Mouse (Mus musculus) B cell, adult 2 months (primary cell): ENCODE measurements around the gene Lama1.
"Not testable (repeated sequence)": the region's sequence is repeated elsewhere in the genome, so short reads cannot be mapped to it uniquely, and the experiment has no call there.

Experiments used
- DNase-seq, 2 experiments: peaks; one replicate each; pipeline ENCODE4 v3.0.0; 2022

Lama1 gene

DNA sequence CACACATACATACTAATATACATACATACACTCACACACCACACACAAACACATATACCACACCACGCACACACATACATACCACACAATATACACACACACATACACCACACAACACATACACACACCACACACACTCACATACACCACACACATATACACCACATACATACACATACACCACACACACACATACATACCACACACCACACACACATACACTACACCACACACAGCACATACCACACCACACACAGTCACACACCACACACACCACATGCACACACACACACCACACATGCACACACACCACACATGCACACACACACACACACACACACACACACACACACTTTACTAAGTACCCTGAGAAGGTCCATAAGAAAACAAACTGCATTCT lies 25.5 kb downstream of the Lama1 start:
- no peak for DNase-seq

DNA sequence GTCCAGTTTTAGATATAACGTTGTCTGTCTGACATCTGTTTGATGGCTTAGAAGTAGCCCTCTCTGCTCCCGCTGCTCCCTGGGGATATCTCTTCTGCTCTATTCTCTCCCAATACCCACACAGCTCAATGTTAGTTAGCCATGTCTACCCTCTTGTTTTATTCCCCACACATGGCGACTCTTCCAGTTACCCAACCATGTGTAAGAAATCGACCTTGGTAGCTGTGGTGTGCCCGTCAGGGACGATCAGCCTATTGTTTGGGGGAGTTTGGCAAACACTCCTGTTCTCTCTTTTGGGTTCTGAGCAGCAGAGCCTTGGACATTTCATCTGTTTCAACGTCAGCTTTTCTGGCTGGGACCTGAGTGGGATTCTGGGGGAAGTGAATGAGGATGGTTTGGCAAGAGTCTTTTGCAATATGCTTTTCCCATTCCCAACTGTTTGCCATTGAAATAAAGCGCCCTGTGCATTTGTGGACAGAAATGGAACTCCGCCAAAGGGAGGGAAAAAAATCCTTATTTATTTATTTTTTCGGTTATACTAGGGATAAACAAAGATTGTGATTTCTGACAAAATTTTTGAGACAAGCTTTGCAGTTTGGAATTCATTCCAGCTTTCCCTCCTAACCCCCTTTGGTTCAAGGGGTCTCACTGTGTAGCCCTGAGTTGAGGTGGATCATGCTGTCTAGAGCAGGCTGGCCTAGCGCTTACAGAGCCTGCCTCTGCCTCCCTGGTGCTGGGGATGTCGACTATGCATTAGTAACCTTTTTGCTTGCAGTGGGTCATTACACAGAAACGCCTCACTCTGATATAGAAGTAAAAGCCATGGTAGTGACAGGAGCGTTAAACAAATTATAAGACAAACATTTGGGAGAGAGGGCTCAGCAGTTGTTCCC lies 26.4 kb downstream of the Lama1 start:
- DNase-seq, result no peak

DNA sequence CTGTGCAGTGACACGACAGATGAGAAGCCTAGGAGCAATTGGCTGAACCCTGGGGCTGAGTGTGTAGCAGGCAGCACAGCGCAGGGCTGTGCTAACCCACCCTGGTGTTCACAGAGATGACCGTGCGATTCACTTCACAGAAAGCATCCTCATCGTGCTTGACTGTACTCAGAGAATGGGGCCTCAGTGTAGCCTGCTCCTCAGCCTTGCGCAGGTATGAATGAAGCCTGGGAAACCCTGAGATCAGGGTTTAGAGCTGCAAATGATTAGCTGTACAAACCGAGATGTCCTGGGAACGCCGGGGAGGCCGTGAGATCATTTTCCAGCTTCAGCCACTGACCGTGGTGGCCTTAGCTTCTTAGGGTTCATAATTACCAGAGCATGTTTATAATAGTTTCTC lies 29.5 kb downstream of the Lama1 start:
- DNase-seq, result no peak

DNA sequence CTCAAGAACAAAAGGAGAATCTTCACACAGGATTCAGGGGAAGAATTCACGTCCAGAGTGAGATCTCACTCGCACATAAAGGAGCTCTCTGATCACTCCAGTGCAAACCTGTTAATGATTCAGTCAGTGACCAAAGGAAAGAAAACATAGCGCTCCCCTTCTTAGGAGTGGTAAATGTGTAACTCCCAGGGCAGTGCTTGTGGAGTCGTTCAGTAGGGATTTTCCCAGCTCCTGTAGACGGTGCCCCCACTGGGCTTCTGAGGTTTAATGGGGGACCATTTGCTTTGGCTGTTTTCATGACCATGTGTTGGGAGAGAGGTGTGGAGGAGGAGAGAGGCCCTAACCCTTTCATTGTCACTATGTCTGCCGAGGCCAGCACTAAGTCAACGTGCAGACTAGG lies 31.7 kb downstream of the Lama1 start:
- DNase-seq, result no peak

DNA sequence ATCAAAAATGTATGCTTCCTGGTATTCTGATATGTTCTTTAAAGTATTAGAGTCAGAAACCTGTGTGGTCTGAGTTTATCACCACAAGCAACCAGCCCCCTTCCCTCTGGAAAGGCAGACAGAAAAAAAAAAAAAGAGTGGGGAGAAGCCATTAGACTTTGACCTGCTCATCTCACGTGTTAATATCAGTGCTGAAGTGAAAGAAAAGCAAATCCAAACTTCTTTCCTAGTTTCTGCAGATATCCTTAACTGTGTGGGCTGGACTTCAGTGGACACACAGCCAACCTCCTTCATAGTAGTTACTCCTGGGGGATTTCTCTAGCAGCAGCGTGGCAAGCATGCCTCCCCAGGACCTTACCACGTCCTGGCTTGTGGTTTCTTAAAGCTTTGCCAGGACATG lies 34.0 kb downstream of the Lama1 start:
- DNase-seq, result no peak

DNA sequence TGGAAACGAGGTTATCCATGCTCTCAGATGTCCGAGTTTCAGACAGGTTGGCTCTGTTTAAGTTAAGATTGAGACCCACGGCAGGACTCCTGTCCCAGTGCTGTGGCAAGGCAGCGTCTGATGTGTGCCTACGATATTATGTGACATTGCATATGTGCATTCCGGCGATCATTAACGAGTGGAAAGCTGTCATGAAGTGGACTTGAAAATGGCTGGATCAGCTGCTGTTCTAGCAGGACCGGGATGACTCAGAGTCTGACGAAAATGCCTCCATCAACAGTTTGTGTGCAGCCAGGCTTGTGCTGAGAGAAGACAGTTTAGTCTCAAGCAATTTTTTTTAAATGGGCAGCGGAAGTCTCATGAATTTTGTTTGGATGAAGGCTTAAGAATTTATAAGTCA lies 34.9 kb downstream of the Lama1 start:
- no peak for DNase-seq

DNA sequence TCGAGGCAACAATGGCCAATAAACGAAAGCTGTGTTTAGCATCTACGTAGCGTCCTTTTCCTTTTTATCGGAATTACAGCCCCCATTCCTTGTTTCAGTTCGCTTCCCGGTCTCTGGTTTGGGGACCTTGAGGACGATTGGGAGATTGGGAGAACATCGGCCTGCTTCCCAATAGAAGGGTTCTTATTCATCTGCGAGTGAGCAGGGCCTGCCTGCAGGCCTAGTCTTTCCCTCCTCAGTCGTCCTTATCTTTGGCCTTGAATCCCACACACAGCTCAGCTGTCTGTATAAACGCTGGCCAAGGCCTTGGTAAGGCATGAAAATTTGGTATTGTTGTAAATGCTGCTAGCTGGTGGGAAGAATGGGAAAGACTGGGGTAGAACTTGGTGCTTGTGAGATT lies 36.5 kb downstream of the Lama1 start:
- DNase-seq, result no peak

DNA sequence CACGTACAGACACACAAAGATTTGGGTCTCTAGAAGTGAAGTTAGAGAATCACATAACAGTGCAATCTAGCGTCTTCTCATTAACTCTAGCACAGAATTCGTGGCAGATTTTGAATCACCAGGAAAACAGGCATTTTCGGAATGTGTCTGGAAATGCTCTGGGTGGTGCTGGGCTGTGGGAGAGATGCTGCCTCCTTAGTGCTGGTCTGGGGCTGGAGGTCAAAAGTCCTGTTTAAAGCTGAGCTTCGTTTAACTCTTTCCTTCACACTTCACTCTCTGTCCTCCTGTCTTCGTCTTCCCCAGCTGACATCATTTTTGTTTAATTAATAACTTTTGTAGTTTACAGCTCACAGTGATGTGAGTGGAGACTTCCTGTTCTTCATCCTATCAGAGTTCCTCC lies 38.7 kb downstream of the Lama1 start:
- DNase-seq, result no peak

DNA sequence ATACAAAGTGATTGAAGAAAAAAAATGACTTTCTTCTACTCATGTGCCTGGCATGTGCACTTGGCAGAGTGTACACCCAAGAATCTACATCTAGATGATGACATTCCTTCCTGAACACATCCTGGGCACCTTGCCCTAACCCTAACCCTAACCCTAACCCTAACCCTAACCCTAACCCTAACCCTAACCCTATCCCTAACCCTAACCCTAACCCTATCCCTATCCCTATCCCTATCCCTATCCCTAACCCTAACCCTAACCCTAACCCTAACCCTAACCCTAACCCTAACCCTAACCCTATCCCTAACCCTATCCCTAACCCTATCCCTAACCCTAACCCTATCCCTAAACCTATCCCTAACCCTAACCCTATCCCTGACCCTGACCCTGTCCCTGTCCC lies 44.2 kb downstream of the Lama1 start:
- peak in 1 of 2 experiments; percentile 2 for DNase-seq

DNA sequence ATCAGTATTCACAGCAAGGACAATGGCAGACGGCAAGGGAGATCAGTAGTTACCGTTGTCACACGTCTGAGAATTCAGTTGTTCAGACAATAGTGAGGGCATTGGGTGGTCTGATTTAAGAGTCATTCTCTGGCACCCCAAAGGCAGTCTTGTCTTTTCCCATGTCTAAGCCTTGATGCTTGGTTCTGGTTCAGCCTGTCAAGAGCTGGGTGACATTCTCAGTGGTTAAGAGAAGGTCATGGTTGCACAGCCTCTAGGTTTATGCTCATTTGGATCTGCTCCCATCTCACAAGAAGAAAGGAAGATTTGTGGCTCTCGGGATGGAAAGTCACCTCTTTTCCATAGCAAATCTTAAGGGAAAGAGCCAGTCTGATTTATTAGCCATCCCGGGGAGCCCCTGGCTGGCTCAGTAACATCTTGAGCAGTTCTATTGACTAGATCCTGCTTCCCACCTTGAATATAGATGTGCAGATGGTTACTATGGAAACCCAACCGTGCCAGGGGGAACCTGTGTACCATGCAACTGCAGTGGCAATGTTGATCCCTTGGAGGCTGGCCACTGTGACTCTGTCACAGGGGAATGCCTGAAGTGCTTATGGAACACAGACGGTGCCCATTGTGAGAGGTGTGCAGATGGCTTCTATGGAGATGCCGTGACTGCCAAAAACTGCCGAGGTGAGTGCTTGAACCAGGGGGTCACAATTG lies 67.3 kb downstream of the Lama1 start:
- DNase-seq, result no peak

DNA sequence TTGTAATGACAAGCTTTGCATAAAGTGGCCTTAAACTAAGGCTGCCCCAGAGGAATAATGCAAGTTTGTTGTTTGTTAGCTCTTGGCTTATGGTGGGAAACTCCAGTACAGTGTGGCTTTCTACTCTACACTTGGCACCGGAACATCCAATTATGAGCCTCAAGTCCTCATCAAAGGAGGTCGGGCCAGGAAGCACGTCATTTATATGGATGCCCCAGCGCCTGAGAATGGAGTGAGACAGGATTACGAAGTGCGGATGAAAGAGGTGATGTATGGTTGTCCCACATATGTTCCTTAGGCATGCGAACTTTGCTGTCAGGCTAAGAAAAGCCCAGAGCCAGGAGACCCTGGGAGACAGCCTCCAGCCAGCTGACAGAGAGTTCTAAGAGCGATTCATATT lies 76.5 kb downstream of the Lama1 start:
- DNase-seq, result no peak

DNA sequence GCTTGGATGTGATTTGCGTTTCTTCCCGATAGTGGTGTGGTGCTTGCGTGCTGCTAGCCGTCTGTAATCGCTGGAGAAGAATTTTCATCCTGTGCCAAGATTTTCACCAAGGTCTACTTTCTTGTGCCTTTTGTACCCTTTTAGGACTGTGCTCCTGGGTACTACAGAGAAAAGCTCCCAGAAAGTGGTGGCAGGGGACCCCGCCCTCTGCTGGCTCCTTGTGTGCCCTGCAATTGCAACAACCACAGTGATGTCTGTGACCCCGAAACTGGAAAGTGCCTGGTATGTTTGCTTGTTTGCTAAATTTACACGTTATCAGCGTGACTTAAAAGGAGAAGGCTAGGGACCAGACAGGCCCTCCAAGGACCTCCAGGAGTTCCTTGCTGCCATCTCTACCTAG lies 79.7 kb downstream of the Lama1 start:
- DNase-seq, result no peak

DNA sequence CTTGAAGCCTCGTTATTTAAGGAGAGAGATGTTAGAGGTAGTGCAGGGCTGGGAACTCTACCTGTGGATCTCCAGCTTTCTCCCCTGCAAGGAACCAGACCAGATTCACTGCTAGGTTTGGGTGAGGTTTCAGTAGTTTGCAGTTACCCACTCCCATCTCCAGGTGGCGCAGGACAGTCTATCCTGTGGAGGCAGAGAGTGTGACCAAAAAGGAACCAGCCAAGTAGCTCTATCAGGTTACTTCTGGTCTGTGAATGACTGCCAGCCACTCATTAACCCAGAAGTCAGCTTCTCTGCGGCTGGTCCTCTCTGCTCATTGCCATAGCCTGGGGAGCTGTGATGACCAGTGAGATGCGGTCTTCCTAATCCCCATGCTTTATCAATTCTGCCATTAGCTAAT lies 82.8 kb downstream of the Lama1 start:
- DNase-seq, result no peak

DNA sequence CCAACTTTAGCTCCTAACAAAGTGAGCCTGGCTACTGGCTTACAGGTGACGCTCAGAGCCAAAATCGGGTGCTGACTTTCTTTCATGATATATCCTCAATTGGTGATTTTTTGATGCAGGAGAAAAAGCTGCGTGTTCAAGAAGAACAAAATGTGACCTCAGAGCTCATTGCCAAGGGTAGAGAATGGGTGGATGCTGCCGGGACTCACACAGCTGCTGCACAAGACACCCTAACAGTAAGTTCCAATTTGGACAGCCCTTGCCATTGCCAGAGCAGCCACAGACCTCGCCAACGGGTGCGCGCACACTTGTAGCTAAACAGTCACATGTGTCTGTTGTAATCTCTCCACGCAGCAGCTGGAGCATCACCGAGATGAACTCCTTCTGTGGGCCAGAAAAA lies 94.0 kb downstream of the Lama1 start:
- DNase-seq, result no peak

DNA sequence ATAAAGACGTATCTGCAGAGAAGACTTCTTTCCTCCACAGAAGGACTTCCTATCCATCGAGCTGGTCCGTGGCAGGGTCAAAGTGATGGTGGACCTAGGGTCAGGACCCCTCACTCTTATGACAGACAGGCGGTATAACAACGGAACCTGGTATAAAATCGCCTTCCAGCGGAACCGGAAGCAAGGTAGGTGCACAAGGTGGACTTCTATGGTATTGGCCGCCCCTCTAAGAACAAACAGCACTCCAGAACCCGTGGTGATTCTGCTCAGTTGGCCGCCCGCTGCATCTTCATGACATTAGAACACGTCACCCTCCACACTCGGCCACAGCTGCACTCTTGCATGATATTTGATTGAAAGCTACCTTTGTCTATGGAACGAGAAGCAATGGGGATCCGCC lies 112.1 kb downstream of the Lama1 start:
- no peak for DNase-seq

DNA sequence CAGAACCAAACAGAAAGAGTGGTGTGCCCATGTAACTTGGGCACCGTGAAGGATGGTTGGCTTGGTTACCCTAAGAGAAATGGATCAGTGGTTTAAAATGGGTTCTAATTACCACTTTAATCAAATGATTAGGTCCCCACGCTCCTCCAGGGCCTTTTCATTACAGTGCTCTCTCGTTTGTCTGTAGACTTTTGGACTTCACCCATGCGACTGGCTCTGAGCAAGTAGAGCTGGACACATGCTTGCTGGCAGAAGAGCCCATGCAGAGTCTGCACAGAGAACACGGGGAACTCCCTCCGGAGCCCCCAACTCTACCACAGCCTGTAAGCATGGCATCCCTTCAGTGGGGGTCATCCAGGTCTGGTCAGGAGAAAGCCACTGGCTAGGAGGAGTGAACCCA lies 116.6 kb downstream of the Lama1 start:
- no peak for DNase-seq

DNA sequence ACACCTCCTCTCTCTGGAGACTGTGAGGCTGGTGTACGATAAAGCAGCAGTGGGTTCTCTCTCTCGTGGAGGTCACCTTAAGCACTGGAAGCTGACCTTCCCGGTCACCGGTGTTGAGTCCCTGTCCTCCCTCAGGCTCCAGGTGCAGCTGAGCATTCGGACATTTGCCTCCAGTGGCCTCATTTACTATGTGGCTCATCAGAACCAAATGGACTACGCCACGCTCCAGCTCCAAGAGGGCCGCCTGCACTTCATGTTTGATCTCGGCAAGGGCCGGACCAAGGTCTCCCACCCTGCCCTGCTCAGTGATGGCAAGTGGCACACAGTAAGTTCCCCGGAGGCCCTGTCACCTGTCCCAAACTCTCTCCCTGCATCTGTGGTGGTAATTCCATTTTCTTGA lies 118.7 kb downstream of the Lama1 start:
- DNase-seq, result no peak

DNA sequence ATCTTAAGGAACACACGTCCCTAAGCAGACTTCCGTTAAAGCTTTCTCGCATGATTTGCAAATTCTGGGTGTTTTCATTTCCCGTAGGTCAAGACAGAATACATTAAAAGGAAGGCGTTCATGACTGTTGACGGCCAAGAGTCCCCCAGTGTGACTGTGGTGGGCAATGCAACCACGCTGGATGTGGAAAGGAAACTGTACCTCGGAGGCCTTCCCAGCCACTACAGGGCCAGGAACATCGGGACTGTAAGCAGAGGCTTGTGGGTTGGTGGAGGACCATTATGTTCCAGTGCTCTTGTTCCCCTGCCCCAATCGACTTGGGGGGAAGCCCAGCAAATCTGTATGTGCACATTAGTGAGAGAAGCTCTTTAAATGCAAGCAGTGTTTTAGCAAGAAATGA lies 119.9 kb downstream of the Lama1 start:
- DNase-seq, result no peak

DNA sequence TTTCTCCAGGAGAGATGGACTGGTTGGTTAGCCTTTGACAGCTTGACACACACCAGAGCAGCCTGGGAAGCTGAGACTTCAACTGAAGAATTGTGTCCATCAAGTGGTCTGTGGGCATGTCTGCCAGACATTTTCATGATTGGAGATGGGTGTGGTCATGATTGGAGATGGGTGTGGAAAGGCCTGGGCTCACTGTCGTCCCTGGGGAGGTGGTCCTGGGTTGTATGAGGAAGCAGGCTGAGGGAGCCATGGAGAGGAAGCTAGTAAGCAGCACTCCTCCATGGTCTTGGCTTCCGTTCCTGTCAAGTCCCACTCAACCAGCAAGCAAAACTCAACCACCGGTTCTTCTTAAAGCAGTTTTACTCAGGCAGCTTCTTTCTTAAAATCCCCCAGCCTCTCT lies 130.4 kb downstream of the Lama1 start:
- no peak for DNase-seq

DNA sequence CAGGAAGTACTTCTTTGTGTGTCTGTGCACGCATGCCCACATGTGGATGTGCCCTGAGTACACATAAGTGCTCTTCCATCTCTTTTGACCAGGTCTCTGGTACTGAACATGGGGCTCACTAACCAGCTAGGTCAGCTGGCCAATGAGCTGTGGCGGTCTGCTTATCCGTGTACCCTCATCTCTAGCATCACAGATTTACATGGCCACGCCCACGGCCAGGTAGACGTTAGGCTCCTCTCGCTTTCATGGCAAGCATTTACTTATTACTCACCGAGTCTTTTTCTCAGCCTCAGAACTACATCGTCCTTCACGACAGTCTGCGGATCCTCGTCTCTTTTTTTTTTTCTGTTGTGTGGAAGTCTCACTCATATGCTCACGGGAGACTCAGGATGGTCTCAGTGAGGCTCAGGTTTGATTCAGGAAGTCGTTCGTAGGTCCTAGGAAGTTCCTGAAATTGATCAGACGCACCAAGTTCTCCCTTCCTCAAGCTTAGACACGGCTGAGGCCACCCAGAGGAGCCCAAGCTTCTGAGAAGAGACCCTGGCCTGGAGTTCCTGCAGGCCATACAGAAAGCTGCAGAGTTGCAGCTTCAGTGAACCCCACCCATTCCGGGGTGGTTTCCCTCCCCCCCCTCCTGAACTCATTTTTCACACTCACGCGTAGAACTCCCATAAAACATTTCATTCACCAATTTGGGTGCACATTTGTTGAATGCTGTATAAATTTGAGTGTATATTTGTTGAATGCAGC lies 139.3 kb downstream of the Lama1 start:
- DNase-seq, result no peak

DNA sequence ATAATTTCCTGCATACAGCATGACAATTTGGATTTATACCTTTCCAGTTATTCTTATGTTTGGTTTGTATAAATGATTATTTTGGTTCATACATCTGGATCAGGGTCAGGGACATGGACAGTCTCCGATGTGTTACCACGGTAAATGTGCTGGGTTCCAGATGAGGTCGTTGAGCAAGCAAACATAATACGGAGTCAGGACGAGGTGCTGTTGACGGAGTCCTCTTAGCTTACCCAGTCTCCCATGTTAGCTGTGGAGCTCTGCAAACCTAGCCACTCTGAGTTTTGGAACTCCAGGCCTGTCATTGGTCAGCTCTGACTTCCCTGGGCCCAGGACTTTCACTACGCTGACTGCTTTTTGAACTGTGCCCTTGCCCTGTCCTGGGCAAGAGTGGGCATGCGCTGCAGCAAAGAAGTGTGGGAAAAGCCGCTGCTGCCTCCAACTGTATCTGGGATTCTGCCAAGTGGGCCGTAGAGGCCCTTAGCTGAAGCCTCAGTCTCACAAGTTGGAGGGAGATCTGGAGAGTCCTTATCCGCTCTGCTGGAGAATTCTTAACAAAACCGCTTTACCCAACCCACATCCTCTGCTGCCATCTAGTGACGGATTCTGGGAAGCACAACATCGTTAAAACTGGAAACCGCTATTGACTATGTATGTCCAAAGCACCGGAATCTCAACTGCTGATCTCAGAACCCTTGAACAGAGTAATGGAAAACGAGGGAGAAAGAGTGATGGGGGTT lies 140.5 kb downstream of the Lama1 start:
- DNase-seq, result no peak

DNA sequence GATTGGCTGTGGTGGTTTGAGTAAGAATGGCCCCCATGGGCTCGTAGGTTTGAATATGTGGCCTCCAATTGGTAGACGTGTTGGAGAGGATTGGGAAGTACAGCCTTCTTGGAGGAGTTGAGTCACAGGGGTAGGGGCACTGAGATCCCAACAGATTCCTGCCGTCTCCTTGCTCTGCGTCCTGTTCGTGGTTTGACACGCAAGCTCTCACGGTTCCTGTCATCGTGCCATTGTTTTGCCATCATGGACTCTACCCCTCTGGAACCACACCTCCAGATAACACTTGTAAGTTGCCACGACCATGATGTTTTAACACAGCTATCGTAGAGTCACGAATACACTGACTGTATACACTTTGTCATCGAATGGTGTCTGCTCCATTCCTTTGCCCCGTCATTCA lies 141.9 kb downstream of the Lama1 start:
- no peak for DNase-seq

DNA sequence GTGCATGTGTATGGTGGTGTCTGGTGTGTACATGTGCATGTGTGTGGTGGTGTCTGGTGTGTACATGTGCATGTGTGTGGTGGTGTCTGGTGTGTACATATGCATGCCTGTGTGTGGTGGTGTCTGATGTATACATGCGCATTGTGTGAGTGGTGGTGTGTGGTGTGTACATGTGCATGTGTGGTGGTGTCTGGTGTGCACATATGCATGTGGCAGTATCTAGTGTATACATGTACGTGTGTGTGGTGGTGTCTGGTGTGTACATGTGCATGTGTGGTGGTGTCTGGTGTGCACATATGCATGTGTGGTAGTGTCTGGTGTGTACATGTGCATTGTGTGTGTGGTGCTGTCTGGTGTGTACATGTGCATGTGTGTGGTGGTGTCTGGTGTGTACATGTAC lies 144.4 kb downstream of the Lama1 start:
- DNase-seq, result not testable (repeated sequence)
